Mouse (Mus musculus) G1E (cell line): ENCODE measurements around the gene Msx2.

Experiments used
- CTCF ChIP-seq: IDR thresholded peaks from 2 replicates; pipeline ENCODE4 v1.5.1; 2012; ENCODE audit warnings: low read depth, low read length, inconsistent platforms, mixed read lengths
- GATA1 ChIP-seq: IDR thresholded peaks from 2 replicates; pipeline ENCODE4 v1.6.1; 2012; ENCODE audit warnings: borderline replicate concordance, low read length, inconsistent platforms, mixed read lengths
- GATA2 ChIP-seq: IDR thresholded peaks from 2 replicates; pipeline ENCODE4 v1.6.1; 2012; ENCODE audit warnings: low read depth, low read length, inconsistent platforms, borderline replicate concordance
- POLR2AphosphoS5 ChIP-seq: IDR thresholded peaks from 2 replicates; pipeline ENCODE4 v1.6.1; 2012; ENCODE audit warnings: low read depth, low read length, inconsistent platforms; ENCODE audit not compliant: insufficient replicate concordance

- TF ChIP-seq CTCF (no peak), GATA1 (no peak), GATA2 (no peak), POLR2AphosphoS5 (no peak)
Measured at GRCm38 (mm10) chr13:53419681-53420080, 53.2 kb downstream of the Msx2 start.
